Mouse (Mus musculus) cortical plate, adult 2 months (tissue): ENCODE measurements at regions not wholly inside any gene's neighbourhood (a gene's known extent, or its start where the extent isn't known, plus 50 kb on each side); places are given as distances from the start of the nearest gene placed in this dataset.

Experiments used
- H3K27ac ChIP-seq: fragments of 200-500 bp; 2 replicates; pipeline ENCODE4 v1.5.1; 2012; ENCODE audit warnings: low read length, control low read depth, inconsistent platforms; ENCODE audit not compliant: insufficient read depth
- H3K4me1 ChIP-seq: fragments of 200-500 bp; 2 replicates; pipeline ENCODE4 v1.6.1; 2011; ENCODE audit warnings: low read length; ENCODE audit not compliant: control insufficient read depth, insufficient read depth
- H3K4me3 ChIP-seq: fragments of 200-500 bp; 2 replicates; pipeline ENCODE4 v1.5.1; 2011; ENCODE audit warnings: mild to moderate bottlenecking, low read length, control low read depth; ENCODE audit not compliant: insufficient read depth
- CTCF ChIP-seq: fragments of 200-500 bp; IDR thresholded peaks from 2 replicates; pipeline ENCODE4 v1.5.1; 2011; ENCODE audit warnings: mild to moderate bottlenecking, control low read depth, low read length; ENCODE audit not compliant: insufficient read depth; ENCODE audit errors: extremely low read depth
- POLR2A ChIP-seq: fragments of 200-500 bp; IDR thresholded peaks from 2 replicates; pipeline ENCODE4 v1.6.1; 2011; ENCODE audit warnings: mild to moderate bottlenecking, low read length, control low read depth; ENCODE audit not compliant: insufficient read depth; ENCODE audit errors: extremely low read depth

DNA sequence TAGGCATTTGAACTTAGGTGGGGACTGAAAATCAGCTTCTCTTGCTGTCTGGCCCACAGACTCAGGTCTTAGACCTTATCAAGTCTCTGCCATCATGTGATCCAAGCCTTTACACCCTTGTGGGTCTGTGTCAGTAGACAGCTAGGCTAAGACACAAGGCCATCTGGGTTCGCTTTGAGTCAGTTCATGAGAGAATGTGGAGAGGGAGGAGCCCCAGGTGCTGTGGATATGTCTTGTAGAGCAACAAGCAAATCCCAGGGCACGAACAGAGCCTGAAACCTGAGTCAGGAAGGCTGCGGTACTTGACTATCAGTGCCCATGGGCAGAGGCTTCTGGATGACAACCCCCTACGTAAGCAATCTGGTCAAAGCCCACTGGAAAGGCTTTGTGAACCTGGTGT is 55.6 kb upstream of the S1pr3 start:
- Histone ChIP-seq H3K4me1 (no peaks in the 10 kb centered on the region), H3K27ac (no peak overlapping the region), H3K4me3 (no peak overlapping the region)
- TF ChIP-seq POLR2A, result no peak
- TF ChIP-seq CTCF, result no peak

DNA sequence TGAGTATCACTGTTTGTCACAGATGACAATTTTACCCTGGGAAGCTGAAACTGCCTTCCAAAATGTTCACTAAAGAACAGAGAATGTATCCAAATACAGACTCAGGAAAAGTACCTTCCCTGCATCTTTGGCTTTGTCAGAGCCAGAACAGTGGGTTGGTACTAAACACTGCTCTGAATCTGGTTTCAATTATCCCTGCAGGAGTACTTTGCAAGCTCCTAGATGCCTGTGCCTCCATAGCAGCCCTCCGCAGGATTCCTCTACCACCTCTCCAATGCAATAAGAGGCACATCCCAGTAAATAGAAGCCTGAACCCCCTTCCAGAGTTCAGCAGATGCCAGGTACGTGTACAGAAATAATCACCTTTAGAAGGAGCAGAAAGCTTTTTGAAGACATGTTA is 52.9 kb upstream of the S1pr3 start:
- Histone ChIP-seq H3K27ac (no peak overlapping the region), H3K4me1 (no peaks in the 10 kb centered on the region), H3K4me3 (no peak overlapping the region)
- TF ChIP-seq CTCF (no peak), POLR2A (no peak)
